Mouse (Mus musculus) urinary bladder, postnatal 0 days (tissue): ENCODE data around the gene Gzmb. TPM values are rescaled to one million over a fixed set of nuclear protein-coding genes. Genes with fewer than 3 reads are reported as not detected.

Experiments
- polyA plus RNA-seq: library from polyadenylated mRNA; unstranded; fragments of >200 nt; fragmentation: Nextera tagmentation; extraction: Ambion mirVana; gene quantifications from 2 replicates; pipeline ENCODE4 v1.2.1, GENCODE M21; 2015

The Gzmb gene
- polyA plus RNA-seq: 0.08 TPM in 1 of 2 replicates, not detected in the other

DNA sequence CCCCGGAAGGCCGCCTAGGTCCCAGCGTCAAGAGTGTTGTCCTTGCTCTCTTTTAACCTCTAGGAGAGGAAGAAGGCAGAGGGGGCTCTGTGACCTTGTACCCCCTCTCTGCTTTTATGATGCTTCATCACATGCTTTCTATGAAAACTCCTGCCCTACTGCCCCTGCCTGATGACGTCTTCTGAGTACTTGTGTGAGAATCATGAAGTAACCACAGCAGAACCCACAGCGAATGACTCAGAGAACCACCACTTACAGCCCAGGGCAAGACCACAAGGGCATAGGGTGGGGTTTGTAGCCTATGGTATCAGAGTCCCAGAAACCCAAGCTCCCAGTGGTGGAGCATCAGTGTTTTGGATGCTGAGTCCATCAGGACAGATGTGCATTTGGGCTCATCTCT lies at the start of gene Gzmb:
Gene Gzmb, minus strand, starts transcription at position 108 of the 400 bp plus-strand sequence.

GRCm38 (mm10) chr14:56234556-56234955 lies 27.5 kb downstream of the Gzmb start, which contains the start of gene Gzmc:
Gene Gzmc (minus strand): TSS chr14:56234656.

GRCm38 (mm10) chr14:56211317-56211716 lies 50.7 kb downstream of the Gzmb start, which contains the start of gene Gzmf:
Gene Gzmf (minus strand): TSS chr14:56211417.

Other genes with a start within 250 kb of the Gzmb start
- not detected in 2 replicates for gene Mcpt1, start 244.3 kb downstream of the Gzmb start, polyA plus RNA-seq
- gene Mcpt9, start 231.8 kb downstream of the Gzmb start, polyA plus RNA-seq: not detected in 2 replicates
- gene Mcpt2, start 220.2 kb downstream of the Gzmb start, polyA plus RNA-seq: 0.25 TPM in 1 of 2 replicates, not detected in the other
- 1.1 and 2.1 TPM in 2 replicates for gene Mcpt4, start 199.9 kb downstream of the Gzmb start, polyA plus RNA-seq
- 0.16 TPM in 1 of 2 replicates, not detected in the other for gene Mcpt8, start 177.0 kb downstream of the Gzmb start, polyA plus RNA-seq
- 0.17 and 0.27 TPM in 2 replicates for gene Ctsg, start 159.7 kb downstream of the Gzmb start, polyA plus RNA-seq
- gene Gzme, start 141.6 kb downstream of the Gzmb start, polyA plus RNA-seq: not detected in 2 replicates
- not detected in 2 replicates for gene Gzmd, start 129.7 kb downstream of the Gzmb start, polyA plus RNA-seq
- not detected in 2 replicates for gene Gzmg, start 102.7 kb downstream of the Gzmb start, polyA plus RNA-seq
- gene Gzmn, start 87.7 kb downstream of the Gzmb start, polyA plus RNA-seq: not detected in 2 replicates
- not detected in 2 replicates for gene Gzmf, start 50.8 kb downstream of the Gzmb start, polyA plus RNA-seq
- not detected in 2 replicates for gene Gzmc, start 27.6 kb downstream of the Gzmb start, polyA plus RNA-seq
- gene Atp12a, start 102.8 kb upstream of the Gzmb start, polyA plus RNA-seq: 0.11 and 0.42 TPM in 2 replicates
- 1.3 and 1.5 TPM in 2 replicates for gene Rnf17, start 140.3 kb upstream of the Gzmb start, polyA plus RNA-seq